Mouse (Mus musculus) liver, embryonic 11.5 days (tissue): ENCODE data around the gene Krt87. TPM values are rescaled to one million over a fixed set of nuclear protein-coding genes. Genes with fewer than 3 reads are reported as not detected.

Experiments
- ATAC-seq: fragments of 200-750 bp; cut with Nextera tagmentation; replicated peaks from 2 replicates; pipeline ENCODE4 v1.8.0; 2017; ENCODE audit warnings: moderate number of reproducible peaks, mild to moderate bottlenecking, moderate TSS enrichment, moderate library complexity; ENCODE audit not compliant: low FRiP score
- DNase-seq: peaks from one replicate; pipeline ENCODE4 v3.0.0-alpha.2; 2017; ENCODE audit warnings: low spot score
- H3K27ac ChIP-seq: fragments of 300-500 bp; sonication (generic); 2 replicates; pipeline ENCODE4 v1.5.1; 2014; ENCODE audit warnings: mild to moderate bottlenecking, low read depth, low read length, control low read depth
- H3K27me3 ChIP-seq: fragments of 300-500 bp; sonication (generic); replicated peaks from 2 replicates; pipeline ENCODE4 v1.6.1; 2014; ENCODE audit warnings: low read length, mixed read lengths; ENCODE audit not compliant: control insufficient read depth, insufficient read depth
- H3K36me3 ChIP-seq: fragments of 300-500 bp; sonication (generic); 2 replicates; pipeline ENCODE4 v1.6.1; 2014; ENCODE audit warnings: mild to moderate bottlenecking, low read length, moderate library complexity, mixed read lengths; ENCODE audit not compliant: control insufficient read depth, insufficient read depth
- H3K4me1 ChIP-seq: fragments of 300-500 bp; sonication (generic); replicated peaks from 2 replicates; pipeline ENCODE4 v1.6.1; 2014; ENCODE audit warnings: low read length, mixed read lengths; ENCODE audit not compliant: control insufficient read depth, insufficient read depth
- H3K4me2 ChIP-seq: fragments of 300-500 bp; sonication (generic); 2 replicates; pipeline ENCODE4 v1.6.1; 2014; ENCODE audit warnings: mild to moderate bottlenecking, control low read depth, moderate library complexity
- H3K4me3 ChIP-seq: fragments of 300-500 bp; sonication (generic); 2 replicates; pipeline ENCODE4 v1.5.1; 2014; ENCODE audit warnings: low read depth, low read length, control low read depth
- H3K9ac ChIP-seq: fragments of 300-500 bp; sonication (generic); 2 replicates; pipeline ENCODE4 v1.6.1; 2014; ENCODE audit warnings: low read depth, low read length, control low read depth
- H3K9me3 ChIP-seq: fragments of 300-500 bp; sonication (generic); 2 replicates; pipeline ENCODE4 v1.6.1; 2016; ENCODE audit warnings: low read length, inconsistent platforms, mixed read lengths; ENCODE audit not compliant: control insufficient read depth
- WGBS: fragments of 180-500 bp; shearing (Covaris S2); extraction: QIAGEN DNeasy Blood & Tissue Kit; methylation state at CpG from one replicate; pipeline ENCODE4 v1.1.7; 2014; 5-methylcytosine and 5-hydroxymethylcytosine counted together
- polyA plus RNA-seq: library from polyadenylated mRNA; unstranded; fragments of >200 nt; fragmentation: Nextera tagmentation; extraction: Ambion mirVana; gene quantifications from 2 replicates; pipeline ENCODE4 v1.2.1, GENCODE M21; 2014

Krt87 gene
- polyA plus RNA-seq, 1 experiment from 2014 or later, result not detected

GRCm38 (mm10) chr15:101446572-101446971 is 8.0 kb upstream of the Krt87 start:
- H3K9ac ChIP-seq, result no peak overlapping the region
- H3K4me3 ChIP-seq, result no peak overlapping the region
- no peak for ATAC-seq
- 66% methylated on average over 11 of the region's 11 CpGs for whole genome bisulfite sequencing
- DNase-seq, result no peak
- no peaks in the 10 kb centered on the region for H3K36me3 ChIP-seq
- no peak overlapping the region for H3K4me2 ChIP-seq
- no peaks in the 10 kb centered on the region for H3K4me1 ChIP-seq
- H3K27me3 ChIP-seq, result no peaks in the 10 kb centered on the region
- H3K27ac ChIP-seq, result no peak overlapping the region
- H3K9me3 ChIP-seq, result no peaks in the 10 kb centered on the region

GRCm38 (mm10) chr15:101440837-101441236 is 2.2 kb upstream of the Krt87 start:
- no peak for DNase-seq
- no peak overlapping the region for H3K9ac ChIP-seq
- no peaks in the 10 kb centered on the region for H3K36me3 ChIP-seq
- no peak overlapping the region for H3K4me2 ChIP-seq
- no peaks in the 10 kb centered on the region for H3K9me3 ChIP-seq
- H3K27ac ChIP-seq, result no peak overlapping the region
- peaks cover 36% of the 10 kb centered on the region for H3K27me3 ChIP-seq
- no peak overlapping the region for H3K4me3 ChIP-seq
- 74% methylated on average over 4 of the region's 4 CpGs for whole genome bisulfite sequencing
- no peak for ATAC-seq
- no peaks in the 10 kb centered on the region for H3K4me1 ChIP-seq

GRCm38 (mm10) chr15:101436611-101437010 is 2.0 kb downstream of the Krt87 start:
- no peak overlapping the region for H3K4me2 ChIP-seq
- no peak overlapping the region for H3K9ac ChIP-seq
- no peak overlapping the region for H3K27ac ChIP-seq
- DNase-seq, result no peak
- no peak for ATAC-seq
- no peaks in the 10 kb centered on the region for H3K9me3 ChIP-seq
- no peaks in the 10 kb centered on the region for H3K36me3 ChIP-seq
- 75% methylated on average over 7 of the region's 7 CpGs for WGBS
- H3K4me1 ChIP-seq, result no peaks in the 10 kb centered on the region
- H3K27me3 ChIP-seq, result peaks cover 36% of the 10 kb centered on the region
- no peak overlapping the region for H3K4me3 ChIP-seq

- DNase-seq (no peak), ATAC-seq (no peak)
- no peak overlapping the region for H3K4me2 ChIP-seq
- WGBS, result 34% methylated on average over 5 of the region's 5 CpGs
- H3K36me3 ChIP-seq, result no peaks in the 10 kb centered on the region
- H3K9me3 ChIP-seq, result no peaks in the 10 kb centered on the region
- H3K27me3 ChIP-seq, result no peaks in the 10 kb centered on the region
- H3K27ac ChIP-seq, result no peak overlapping the region
- no peaks in the 10 kb centered on the region for H3K4me1 ChIP-seq
- no peak overlapping the region for H3K9ac ChIP-seq
- no peak overlapping the region for H3K4me3 ChIP-seq
Observed at GRCm38 (mm10) chr15:101424914-101425313, 13.7 kb downstream of the Krt87 start.

GRCm38 (mm10) chr15:101420903-101421302 is 17.7 kb downstream of the Krt87 start:
- 48% methylated on average over 6 of the region's 6 CpGs for WGBS
- no peak for ATAC-seq
- no peaks in the 10 kb centered on the region for H3K9me3 ChIP-seq
- H3K4me3 ChIP-seq, result no peak overlapping the region
- no peak overlapping the region for H3K4me2 ChIP-seq
- no peak overlapping the region for H3K27ac ChIP-seq
- H3K27me3 ChIP-seq, result no peaks in the 10 kb centered on the region
- no peaks in the 10 kb centered on the region for H3K4me1 ChIP-seq
- no peak overlapping the region for H3K9ac ChIP-seq
- DNase-seq, result no peak
- H3K36me3 ChIP-seq, result no peaks in the 10 kb centered on the region

- DNase-seq (no peak), ATAC-seq (no peak)
- H3K9me3 ChIP-seq, result no peaks in the 10 kb centered on the region
- H3K4me2 ChIP-seq, result no peak overlapping the region
- no peaks in the 10 kb centered on the region for H3K27me3 ChIP-seq
- no peak overlapping the region for H3K9ac ChIP-seq
- 0 out of 2 replicates have a peak, but pooled peaks cover 2% of the 10 kb centered on the region for H3K4me1 ChIP-seq
- 72% methylated on average over 4 of the region's 4 CpGs for WGBS
- no peak overlapping the region for H3K27ac ChIP-seq
- H3K4me3 ChIP-seq, result no peak overlapping the region
- H3K36me3 ChIP-seq, result no peaks in the 10 kb centered on the region
Observed at GRCm38 (mm10) chr15:101418950-101419349, 19.7 kb downstream of the Krt87 start.

GRCm38 (mm10) chr15:101414807-101415565 is 23.6 kb downstream of the Krt87 start:
- peaks cover 2% of the 10 kb centered on the region; the same call in 1 of the 2 replicates for H3K4me1 ChIP-seq
- WGBS, result 39% methylated on average over 11 of the region's 11 CpGs

GRCm38 (mm10) chr15:101413916-101414635 is 24.5 kb downstream of the Krt87 start:
- no peak overlapping the region for H3K27ac ChIP-seq
- peaks cover 27% of the 10 kb centered on the region for H3K27me3 ChIP-seq
- ATAC-seq (no peak), DNase-seq (no peak)
- no peak overlapping the region for H3K4me2 ChIP-seq
- WGBS, result 49% methylated on average over 7 of the region's 7 CpGs
- H3K4me3 ChIP-seq, result no peak overlapping the region
- no peaks in the 10 kb centered on the region for H3K9me3 ChIP-seq
- no peak overlapping the region for H3K9ac ChIP-seq
- peaks cover 2% of the 10 kb centered on the region; the same call in 1 of the 2 replicates for H3K4me1 ChIP-seq
- no peaks in the 10 kb centered on the region for H3K36me3 ChIP-seq

More at GRCm38 (mm10) chr15:101414807-101415565, 23.6 kb downstream of the Krt87 start:
- H3K4me3 ChIP-seq, result no peak overlapping the region
- no peak for DNase-seq
- no peak overlapping the region for H3K4me2 ChIP-seq
- H3K9ac ChIP-seq, result no peak overlapping the region
- H3K36me3 ChIP-seq, result no peaks in the 10 kb centered on the region
- ATAC-seq, result no peak
- H3K9me3 ChIP-seq, result no peaks in the 10 kb centered on the region
- no peak overlapping the region for H3K27ac ChIP-seq
- H3K27me3 ChIP-seq, result peaks cover 27% of the 10 kb centered on the region
